Mouse (Mus musculus) mature B cell (primary cell): Measurements from ENCODE around the gene Rtp2.

ENCODE experiments used
- in situ Hi-C: fragments of 300-500 bp; cut with MboI; formaldehyde crosslinking; loops from 2 replicates; pipeline ENCODE4 v1.14.3; 2019

The Rtp2 gene

DNA sequence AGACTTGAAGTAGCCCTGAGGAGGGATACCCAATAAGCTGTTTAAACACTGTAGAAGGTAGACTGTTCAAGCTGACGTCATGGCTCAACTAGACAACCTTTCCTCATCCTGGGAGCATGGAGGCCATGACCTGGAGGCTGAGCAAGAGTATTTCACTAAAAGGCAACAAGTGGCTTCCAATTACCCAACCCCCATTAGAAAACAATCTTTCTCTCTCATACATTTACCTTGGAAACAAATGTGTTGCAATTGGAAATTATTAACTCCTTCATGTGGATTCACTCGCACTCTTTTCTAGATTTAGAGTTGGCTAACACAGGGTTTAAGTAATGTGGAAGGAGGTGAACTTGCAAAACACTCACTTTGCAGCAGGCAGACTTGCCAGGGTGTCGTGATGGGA lies 37.1 kb downstream of the Rtp2 start:
- in situ Hi-C loops = no loop called here

GRCm38 (mm10) chr16:23890636-23891035 lies 41.6 kb downstream of the Rtp2 start, which contains the start of gene Sst:
Gene Sst, minus strand, starts transcription at chr16:23890958.
- in situ Hi-C loops = loop anchor here (5.0 kb wide), 1 partner anchor 348 kb away; no protein-coding TSS in a partner anchor

GRCm38 (mm10) chr16:23890151-23890550 lies 42.0 kb downstream of the Rtp2 start:
- in situ Hi-C loops = loop anchor here (5.0 kb wide), 1 partner anchor 348 kb away; no protein-coding TSS in a partner anchor

GRCm38 (mm10) chr16:23887910-23888579 lies 44.1 kb downstream of the Rtp2 start:
- in situ Hi-C loops = no loop called here

GRCm38 (mm10) chr16:23885098-23885497 lies 47.1 kb downstream of the Rtp2 start:
- in situ Hi-C loops = no loop called here
